Mouse (Mus musculus) ovary, postnatal 36 days (tissue): ENCODE measurements around the gene Grap.
"Not testable (repeated sequence)": the region's sequence is repeated elsewhere in the genome, so short reads cannot be mapped to it uniquely, and the experiment has no call there.

ENCODE experiments used
- DNase-seq: peaks from one replicate; pipeline ENCODE4 v3.0.0; 2022; ENCODE audit warnings: low spot score, mixed read lengths

Gene Grap

GRCm38 (mm10) chr11:61652686-61653447, at the start of gene Grap:
TSS of gene Grap (plus strand) at chr11:61653265.
- DNase-seq, result no peak

GRCm38 (mm10) chr11:61608072-61608471, 45.0 kb upstream of the Grap start:
- no peak for DNase-seq

- DNase-seq, result no peak
Measured at GRCm38 (mm10) chr11:61611197-61611596, 41.9 kb upstream of the Grap start.

GRCm38 (mm10) chr11:61612116-61612635, 40.9 kb upstream of the Grap start:
- no peak for DNase-seq

- no peak for DNase-seq
Measured at GRCm38 (mm10) chr11:61614401-61614800, 38.7 kb upstream of the Grap start.

GRCm38 (mm10) chr11:61615686-61616522, 37.2 kb upstream of the Grap start:
- peak; percentile 22 for DNase-seq

DNA sequence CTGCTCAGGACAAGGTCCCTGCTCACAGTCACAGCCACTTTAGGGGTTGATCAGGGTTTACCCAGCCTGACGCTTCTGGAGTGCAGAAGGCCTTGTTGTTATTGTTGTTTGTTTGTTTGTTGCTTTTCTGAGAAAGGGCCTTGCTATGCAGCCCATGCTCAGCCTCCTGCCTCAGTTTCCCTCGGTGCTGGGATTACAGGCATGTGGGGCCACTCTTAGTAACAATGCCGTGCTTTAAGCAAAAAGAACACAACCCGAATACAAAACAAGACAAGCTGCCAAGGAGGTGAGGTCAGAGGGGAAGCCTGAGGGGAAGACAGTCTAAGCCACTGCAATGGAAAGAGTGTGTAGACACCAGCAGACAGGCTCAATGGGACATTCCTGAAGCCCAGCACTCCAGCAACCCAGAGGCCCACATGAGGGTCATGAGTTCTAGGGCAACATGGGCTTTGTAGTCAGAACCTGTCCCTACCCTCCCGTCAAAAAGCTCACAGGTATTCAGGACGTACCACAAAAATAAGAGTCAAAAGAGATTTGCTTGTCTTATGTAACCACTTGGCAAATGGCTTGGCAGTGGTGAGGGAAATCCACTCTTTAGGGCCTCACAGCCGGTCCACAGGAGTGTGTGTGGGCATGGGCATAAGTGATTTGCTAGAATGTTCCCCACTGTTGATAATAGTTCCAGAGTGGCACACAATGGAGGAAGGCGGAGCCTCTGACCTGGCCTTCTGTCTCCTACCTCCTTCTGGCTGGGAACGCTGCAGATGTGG, 36.4 kb upstream of the Grap start:
- peak; percentile 12 for DNase-seq

GRCm38 (mm10) chr11:61617293-61617975, 35.6 kb upstream of the Grap start:
- no peak for DNase-seq

DNA sequence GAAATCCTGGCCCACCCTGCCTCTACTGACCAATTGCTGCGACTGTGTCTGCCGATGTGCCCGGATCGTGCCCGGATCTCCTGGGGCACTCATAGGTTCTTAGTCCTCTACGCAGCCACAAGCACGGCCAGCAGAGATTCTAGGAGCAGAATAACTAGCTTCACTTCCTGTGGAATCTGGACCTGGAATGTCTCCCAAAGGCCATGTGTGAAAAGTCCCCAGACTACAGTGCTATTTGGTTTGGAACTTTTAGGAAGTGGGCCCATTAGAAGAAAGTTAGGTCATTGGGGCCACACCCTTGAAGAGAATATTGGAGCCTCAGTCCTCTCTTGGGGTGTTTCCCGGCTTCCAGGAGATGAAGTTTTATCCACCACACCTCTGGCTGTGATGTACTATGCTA, 34.9 kb upstream of the Grap start:
- no peak for DNase-seq

DNA sequence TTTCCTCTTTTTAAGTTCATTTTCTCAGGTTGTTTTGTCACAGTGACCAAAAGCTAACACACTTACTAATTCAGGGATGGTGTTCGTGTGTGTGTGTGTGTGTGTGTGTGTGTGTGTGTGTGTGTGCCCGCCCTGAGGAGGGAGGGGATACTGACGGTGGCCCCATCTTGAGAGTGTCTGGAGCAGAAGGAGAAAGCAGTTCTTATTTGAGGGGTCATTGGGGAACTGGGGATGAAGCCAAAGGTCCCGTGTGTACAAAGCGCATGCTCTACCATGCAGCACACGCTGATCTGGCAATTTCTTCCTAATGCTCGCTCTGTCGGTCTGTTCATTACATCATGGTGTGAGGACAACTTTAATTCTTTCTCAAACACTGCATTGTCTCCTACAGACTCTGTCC, 34.5 kb upstream of the Grap start:
- DNase-seq, result no peak

- DNase-seq, result no peak
Measured at GRCm38 (mm10) chr11:61619356-61619755, 33.7 kb upstream of the Grap start.

DNA sequence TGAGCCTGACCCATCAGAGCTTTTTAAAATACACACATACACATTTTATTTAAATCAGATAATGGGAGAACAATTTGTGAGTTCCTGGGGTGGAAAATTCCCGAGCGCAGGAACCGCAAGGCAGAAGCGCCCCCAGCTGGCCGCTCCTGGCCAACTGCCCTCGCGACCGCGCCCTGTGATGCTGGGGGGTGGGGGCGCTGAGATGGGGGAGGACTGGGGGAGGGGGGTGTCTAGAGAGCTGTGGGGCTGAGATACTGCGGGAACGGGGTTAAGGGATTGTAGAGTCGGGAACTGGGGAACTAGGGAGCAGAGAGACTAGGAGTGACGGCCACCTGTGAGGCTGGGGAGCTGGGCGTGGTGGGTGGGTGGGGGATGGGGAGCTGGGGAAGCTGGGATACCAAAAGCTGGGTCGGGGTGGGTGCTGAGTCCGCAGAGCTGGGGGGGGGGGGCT, 33.2 kb upstream of the Grap start:
- peak; percentile 78 for DNase-seq

DNA sequence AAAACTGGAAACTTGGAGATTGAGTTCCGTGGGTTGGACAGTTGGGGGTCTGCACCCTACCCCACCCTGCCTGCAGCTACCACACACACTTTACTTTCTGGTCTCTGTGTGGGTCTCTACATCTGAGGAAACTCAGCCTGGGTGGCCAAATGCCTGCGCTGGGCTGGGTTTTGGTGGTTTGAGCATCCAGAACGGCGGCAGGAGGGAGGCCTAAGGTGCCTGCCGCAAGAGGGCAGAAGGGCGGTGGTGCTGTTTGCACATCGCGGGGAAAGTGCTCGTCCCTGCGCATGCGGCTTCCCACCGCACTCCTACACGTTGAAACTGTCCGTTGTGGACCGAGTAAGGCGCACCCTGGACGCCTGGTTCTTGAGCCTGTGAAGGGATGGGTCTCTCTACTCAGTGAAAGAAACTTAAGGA, 32.8 kb upstream of the Grap start:
- peak; percentile 83 for DNase-seq

DNA sequence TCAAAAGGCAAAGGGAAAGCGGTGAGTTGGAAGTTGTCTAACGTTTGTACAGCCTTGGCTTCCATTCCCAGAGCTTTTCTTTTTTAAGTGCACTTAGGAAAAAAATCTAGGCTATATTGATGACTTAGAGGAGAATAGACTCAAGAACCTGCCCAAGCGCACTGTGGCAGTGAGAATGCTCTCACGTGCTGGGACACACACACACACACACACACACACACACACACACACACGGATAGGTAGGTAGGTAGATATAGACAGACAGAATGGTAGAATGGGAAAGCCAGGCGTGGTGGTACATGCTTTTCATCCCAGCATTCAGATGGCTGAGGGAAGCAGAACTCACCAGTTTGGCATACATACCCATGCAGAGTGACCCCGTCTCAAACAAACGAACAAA, 32.3 kb upstream of the Grap start:
- DNase-seq, result no peak

DNA sequence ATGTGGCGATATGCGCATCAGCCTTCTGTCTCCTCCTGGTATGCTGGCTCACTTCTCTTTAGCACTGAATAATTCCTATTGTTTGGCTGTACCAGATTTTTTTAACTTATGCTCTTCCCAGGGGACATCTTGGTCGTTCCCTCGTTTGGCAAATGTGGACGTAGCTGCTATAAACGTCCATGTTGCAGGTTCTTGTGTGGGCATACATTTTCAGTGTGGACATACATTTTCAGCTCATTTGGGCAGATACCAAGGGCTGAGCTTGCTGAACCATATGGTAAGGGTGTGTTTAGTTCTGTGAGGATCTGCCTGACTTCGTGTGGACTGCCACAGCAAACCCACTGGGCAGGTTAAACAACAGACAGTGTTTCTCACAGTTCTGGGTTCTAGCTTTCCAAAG, 27.9 kb upstream of the Grap start:
- DNase-seq, result no peak

- DNase-seq, result no peak
Measured at GRCm38 (mm10) chr11:61626509-61626908, 26.6 kb upstream of the Grap start.

DNA sequence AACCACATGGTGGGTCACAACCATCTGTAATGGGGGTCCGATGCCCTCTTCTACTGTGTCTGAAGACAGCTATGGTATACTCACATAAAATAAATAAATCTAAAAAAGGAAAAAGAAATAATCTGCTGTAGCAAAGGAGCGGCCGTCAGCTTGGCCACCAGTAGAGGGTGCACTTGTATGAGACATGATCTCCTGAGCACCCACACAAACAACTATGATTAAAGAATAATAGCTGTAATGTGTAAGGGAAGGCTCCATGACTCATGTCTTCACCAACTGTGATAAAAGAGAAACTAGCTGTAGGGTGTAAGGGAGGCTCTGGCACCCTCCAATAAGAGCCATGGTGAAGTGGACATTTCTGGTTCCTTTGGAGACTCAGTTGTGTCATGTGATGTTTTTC, 23.4 kb upstream of the Grap start:
- DNase-seq, result no peak

DNA sequence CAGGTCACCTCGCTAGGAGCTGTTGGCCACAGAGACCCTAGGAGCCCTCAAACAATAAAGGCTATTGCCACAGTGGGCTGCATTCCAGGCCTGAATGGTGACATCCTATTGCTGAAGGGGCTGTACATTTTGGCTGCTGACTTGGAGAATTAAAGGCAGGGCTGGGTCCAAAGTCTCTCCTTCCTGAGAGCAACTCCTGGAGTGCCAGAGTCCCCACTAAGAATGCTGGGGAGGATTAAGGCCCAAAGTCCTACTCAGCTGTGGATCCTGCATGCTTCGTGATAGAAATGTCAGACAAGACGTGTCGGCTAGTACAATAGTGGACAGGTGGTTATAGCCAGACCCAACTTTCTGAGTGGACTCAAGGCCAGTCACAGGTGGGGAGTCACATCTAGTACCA, 16.8 kb upstream of the Grap start:
- DNase-seq, result not testable (repeated sequence)

- DNase-seq, result no peak
Measured at GRCm38 (mm10) chr11:61637413-61637812, 15.7 kb upstream of the Grap start.

DNA sequence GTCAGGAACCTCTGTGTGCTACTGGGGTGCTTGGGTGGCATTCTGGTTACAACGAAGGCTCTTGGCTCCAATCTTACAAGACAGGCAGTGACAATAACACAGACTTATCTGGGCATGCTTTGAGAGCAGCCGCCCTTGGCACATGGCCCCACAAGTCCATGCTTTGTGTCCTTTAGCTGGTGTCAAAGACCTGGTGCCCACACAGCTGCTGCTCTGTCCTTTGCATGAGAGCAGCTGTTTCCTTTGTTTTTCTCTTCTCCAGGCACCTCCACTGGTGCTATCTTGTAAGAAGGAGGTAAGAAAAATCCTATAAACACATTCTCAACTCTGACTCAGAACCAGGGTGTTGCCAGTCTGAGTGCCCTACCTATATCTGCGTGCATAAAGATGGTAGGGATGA, 15.2 kb upstream of the Grap start:
- no peak for DNase-seq

- no peak for DNase-seq
Measured at GRCm38 (mm10) chr11:61638764-61639536, 14.1 kb upstream of the Grap start.
